Mouse (Mus musculus) cerebellum, adult 9-11 months (tissue): ENCODE results near the gene Wwc2.

Experiments used
- DNase-seq: peaks from one replicate; pipeline ENCODE4 v3.0.0; 2022

Wwc2 gene

GRCm38 (mm10) chr8:47936386-47936785 is 54.3 kb downstream of the Wwc2 start:
- no peak for DNase-seq

GRCm38 (mm10) chr8:47935461-47935860 is 55.3 kb downstream of the Wwc2 start:
- no peak for DNase-seq

GRCm38 (mm10) chr8:47933087-47933486 is 57.6 kb downstream of the Wwc2 start:
- DNase-seq = no peak

GRCm38 (mm10) chr8:47932028-47932790 is 58.5 kb downstream of the Wwc2 start:
- no peak for DNase-seq

- no peak for DNase-seq
Measured at GRCm38 (mm10) chr8:47931371-47931770, 59.4 kb downstream of the Wwc2 start.

GRCm38 (mm10) chr8:47929615-47930014 is 61.1 kb downstream of the Wwc2 start:
- DNase-seq = no peak

GRCm38 (mm10) chr8:47928604-47929185 is 62.0 kb downstream of the Wwc2 start:
- DNase-seq = no peak

- DNase-seq = no peak
Measured at GRCm38 (mm10) chr8:47924921-47925320, 65.8 kb downstream of the Wwc2 start.

- DNase-seq = no peak
Measured at GRCm38 (mm10) chr8:47922816-47923215, 67.9 kb downstream of the Wwc2 start.

GRCm38 (mm10) chr8:47922011-47922410 is 68.7 kb downstream of the Wwc2 start:
- no peak for DNase-seq

- no peak for DNase-seq
Measured at GRCm38 (mm10) chr8:47920575-47921144, 70.1 kb downstream of the Wwc2 start.

GRCm38 (mm10) chr8:47917060-47918035 is 73.4 kb downstream of the Wwc2 start:
- DNase-seq = no peak

- no peak for DNase-seq
Measured at GRCm38 (mm10) chr8:47915521-47915920, 75.2 kb downstream of the Wwc2 start.

- no peak for DNase-seq
Measured at GRCm38 (mm10) chr8:47914946-47915345, 75.8 kb downstream of the Wwc2 start.

GRCm38 (mm10) chr8:47914161-47914560 is 76.6 kb downstream of the Wwc2 start:
- no peak for DNase-seq

- no peak for DNase-seq
Measured at GRCm38 (mm10) chr8:47913621-47914020, 77.1 kb downstream of the Wwc2 start.

GRCm38 (mm10) chr8:47909681-47910080 is 81.0 kb downstream of the Wwc2 start:
- no peak for DNase-seq

GRCm38 (mm10) chr8:47907056-47907455 is 83.7 kb downstream of the Wwc2 start:
- no peak for DNase-seq

- DNase-seq = no peak
Measured at GRCm38 (mm10) chr8:47906142-47906541, 84.6 kb downstream of the Wwc2 start.

GRCm38 (mm10) chr8:47905256-47905655 is 85.5 kb downstream of the Wwc2 start:
- no peak for DNase-seq

- no peak for DNase-seq
Measured at GRCm38 (mm10) chr8:47904004-47904403, 86.7 kb downstream of the Wwc2 start.

- DNase-seq = no peak
Measured at GRCm38 (mm10) chr8:47902704-47903103, 88.0 kb downstream of the Wwc2 start.

GRCm38 (mm10) chr8:47900361-47900760 is 90.4 kb downstream of the Wwc2 start:
- no peak for DNase-seq
